Mouse (Mus musculus): ENCODE results near the gene AC170998.1.

The AC170998.1 gene

DNA sequence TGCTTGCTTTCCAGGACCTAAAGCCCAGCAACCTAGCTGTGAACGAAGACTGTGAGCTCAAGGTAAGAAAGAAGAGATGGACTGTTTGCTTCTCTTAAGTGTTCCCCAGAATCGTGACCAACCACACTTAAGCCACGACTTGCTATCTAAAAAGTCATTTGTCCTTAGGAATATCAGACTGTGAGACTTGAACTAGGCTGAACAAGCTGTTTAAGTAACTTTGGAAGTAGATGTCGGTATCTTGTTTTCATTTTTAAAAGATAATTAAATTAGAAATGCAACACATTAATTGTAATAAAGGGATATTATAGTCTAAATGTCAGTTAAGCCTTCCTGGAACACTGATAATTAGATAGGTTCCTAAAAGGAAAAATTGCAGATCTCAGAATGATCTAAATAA, at the start of gene AC170998.1:
TSS of gene AC170998.1 (plus strand) at position 301 of the 400 bp plus-strand sequence.
- no peak for DNase-seq (ENCODE audit: low read depth, low spot score)

- no peak for DNase-seq (ENCODE audit: low read depth, low spot score)
Measured at GRCm38 (mm10) chr17:28682311-28683084, 43.4 kb upstream of the AC170998.1 start.

- no peak for DNase-seq (ENCODE audit: low read depth, low spot score)
Measured at GRCm38 (mm10) chr17:28683601-28684000, 42.3 kb upstream of the AC170998.1 start.

DNA sequence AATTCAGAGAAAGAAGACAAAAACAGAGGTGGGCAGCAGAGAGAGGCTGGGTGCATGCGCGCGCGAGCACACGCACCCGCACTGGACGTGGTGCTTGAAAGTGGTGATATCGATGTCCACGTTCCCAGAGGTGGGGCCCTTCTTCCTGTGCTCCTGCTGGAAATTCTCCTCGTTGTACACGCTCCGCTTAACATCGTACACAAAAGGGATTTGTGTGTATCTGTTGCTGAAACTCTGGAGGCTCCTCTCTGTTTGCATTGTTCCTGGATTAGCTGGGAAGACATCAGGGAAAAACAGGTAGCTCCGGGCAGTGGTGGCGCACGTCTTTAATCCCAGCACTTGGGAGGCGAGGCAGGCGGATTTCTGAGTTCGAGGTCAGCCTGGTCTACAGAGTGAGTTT, 41.3 kb upstream of the AC170998.1 start:
- no peak for DNase-seq (ENCODE audit: low read depth, low spot score)

- DNase-seq (ENCODE audit: low read depth, low spot score) = no peak
Measured at GRCm38 (mm10) chr17:28687354-28687753, 38.5 kb upstream of the AC170998.1 start.

GRCm38 (mm10) chr17:28689586-28690283, 36.1 kb upstream of the AC170998.1 start, which contains the start of gene Slc26a8:
Slc26a8 (minus strand) TSS chr17:28690233.
- DNase-seq (ENCODE audit: low read depth, low spot score) = no peak

- DNase-seq (ENCODE audit: low read depth, low spot score) = peak; percentile 99
Measured at GRCm38 (mm10) chr17:28690776-28691686, 34.9 kb upstream of the AC170998.1 start, which contains the start of gene Mapk14. Mapk14 (plus strand) TSS chr17:28691329.

GRCm38 (mm10) chr17:28691687-28692340, 34.1 kb upstream of the AC170998.1 start:
- DNase-seq (ENCODE audit: low read depth, low spot score) = peak; percentile 13

DNA sequence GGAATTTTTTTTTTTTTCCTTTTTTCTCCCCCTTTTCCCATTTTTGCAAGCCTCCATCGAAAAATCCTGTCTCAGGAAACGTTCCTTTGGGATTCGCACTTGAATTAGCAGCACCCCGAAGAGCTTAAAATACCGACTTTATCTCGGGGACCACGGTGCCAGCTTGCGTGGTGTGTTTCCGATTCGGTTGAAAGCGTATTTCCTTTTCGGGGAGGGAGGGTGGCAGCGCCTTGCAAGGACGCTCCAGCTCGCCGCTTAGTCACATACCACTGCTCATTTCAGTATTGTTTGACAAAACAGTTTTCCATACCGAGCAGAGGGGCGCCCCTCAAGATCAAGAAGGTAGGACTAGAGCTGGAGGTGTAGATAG, 33.6 kb upstream of the AC170998.1 start:
- DNase-seq (ENCODE audit: low read depth, low spot score) = no peak

DNA sequence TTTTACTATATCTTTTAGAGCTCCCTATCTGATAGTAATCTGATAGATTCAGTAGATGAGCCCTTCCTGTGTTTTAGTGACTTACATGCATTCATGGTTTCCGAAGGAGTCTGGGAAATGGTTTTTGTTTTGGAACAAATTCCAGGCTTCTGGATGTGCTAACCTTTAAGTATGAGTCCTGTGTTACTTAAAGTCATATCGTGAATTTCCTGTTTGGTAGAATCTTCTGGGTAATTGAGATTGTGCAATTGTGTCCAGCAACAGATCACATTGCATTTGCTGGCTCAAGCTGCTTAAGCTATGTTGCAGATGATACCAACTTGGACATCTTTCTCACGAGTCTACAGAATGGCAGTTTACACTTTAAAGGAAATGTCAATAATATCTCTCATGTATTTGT, 32.8 kb upstream of the AC170998.1 start:
- no peak for DNase-seq (ENCODE audit: low read depth, low spot score)

- no peak for DNase-seq (ENCODE audit: low read depth, low spot score)
Measured at GRCm38 (mm10) chr17:28694078-28694477, 31.8 kb upstream of the AC170998.1 start.

DNA sequence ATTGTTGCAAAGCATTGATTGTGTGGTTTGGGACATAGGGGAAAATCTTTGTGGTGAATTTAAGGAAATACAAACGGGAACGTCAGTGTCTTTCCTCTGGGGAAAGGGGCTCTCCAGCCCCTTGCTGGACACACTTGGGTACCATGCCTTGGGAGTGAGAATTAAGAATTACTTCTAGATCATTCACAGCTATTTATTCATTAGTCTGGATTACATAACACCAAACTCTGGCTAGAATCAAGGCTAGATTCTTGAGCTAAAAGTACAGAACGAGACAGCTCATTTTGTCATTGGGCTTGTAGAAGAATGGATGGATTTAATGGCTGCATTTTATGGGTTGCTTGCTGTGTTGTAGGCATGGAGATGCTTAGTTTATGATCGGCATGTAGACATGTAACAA, 31.1 kb upstream of the AC170998.1 start:
- no peak for DNase-seq (ENCODE audit: low read depth, low spot score)

DNA sequence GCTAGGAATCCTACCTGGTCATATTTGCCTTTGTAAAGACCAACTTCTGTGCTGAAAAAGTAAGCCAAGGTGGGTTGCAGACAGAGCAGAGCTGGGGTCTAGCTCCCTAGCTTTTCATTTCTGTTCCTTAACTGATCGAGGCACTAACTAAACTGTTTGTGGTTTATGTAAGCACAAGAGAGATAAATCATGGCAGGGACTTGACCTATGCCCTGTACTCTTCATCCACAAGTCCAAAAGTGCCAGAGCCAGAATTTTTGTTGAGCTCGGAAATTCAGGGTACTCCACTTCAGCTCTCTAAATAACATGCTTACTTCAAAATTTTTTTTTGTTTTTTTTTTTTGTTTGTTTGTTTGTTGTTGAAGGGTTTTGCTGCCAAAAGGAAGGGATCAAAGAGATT, 29.2 kb upstream of the AC170998.1 start:
- no peak for DNase-seq (ENCODE audit: low read depth, low spot score)

GRCm38 (mm10) chr17:28697290-28698195, 28.3 kb upstream of the AC170998.1 start:
- DNase-seq (ENCODE audit: low read depth, low spot score) = no peak

- no peak for DNase-seq (ENCODE audit: low read depth, low spot score)
Measured at GRCm38 (mm10) chr17:28698245-28698644, 27.6 kb upstream of the AC170998.1 start.

GRCm38 (mm10) chr17:28698672-28699071, 27.2 kb upstream of the AC170998.1 start:
- no peak for DNase-seq (ENCODE audit: low read depth, low spot score)

DNA sequence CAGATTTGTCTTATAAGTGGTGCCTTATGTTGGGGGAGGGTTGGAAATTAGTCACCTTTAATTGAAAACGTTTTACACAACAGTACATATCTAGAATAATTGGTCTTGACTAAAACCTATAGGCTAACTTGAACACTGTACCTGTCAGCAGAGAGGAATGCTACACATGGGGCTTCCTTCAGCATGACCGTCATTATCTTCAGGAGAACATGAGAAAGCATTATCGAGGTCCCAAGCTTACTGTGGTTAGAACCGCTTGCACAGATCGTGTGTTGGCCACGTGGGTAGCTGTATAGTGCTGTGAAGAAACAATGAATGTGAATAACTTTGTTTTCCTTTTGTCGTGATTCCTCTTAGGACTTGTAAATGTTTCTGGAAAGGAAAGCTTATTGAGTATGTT, 26.1 kb upstream of the AC170998.1 start:
- DNase-seq (ENCODE audit: low read depth, low spot score) = no peak

DNA sequence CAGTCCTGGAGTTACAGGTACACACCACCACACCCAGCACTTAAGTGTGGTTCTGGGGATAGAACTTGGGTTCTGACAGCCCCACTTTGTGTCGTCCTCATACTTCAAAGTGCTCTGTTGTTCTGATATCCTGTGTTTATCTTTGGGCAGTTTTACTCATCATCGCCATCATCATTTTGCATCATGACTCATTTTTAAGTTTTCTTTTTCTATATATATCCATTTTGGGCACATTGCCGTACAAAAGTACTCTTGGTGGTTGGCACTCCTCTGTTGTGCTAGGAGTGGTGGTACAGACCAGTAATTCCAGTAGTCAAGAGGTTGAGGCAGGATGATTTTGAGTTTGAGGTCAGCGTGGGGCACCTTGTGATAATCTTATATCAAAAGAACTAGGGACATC, 24.7 kb upstream of the AC170998.1 start:
- DNase-seq (ENCODE audit: low read depth, low spot score) = no peak

DNA sequence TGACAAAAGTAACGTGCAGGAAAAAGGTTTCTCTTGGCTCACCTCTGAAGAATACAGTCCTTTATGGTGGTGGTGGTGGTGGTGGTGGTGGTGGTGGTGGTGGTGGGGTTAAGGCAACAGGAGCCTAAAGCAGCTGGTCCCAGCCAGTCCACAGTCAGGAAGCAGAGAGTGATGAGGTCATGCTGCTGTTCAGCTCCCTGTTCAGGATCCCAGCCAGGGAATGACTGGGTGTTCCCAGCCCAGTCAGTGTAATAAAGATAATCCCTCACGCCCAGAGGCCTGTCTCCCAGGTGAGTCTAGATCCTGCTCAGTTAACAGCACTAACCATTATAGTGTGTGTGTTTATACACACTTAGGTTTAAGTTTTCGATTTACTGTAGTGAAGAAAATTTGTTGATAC, 24.1 kb upstream of the AC170998.1 start:
- no peak for DNase-seq (ENCODE audit: low read depth, low spot score)

DNA sequence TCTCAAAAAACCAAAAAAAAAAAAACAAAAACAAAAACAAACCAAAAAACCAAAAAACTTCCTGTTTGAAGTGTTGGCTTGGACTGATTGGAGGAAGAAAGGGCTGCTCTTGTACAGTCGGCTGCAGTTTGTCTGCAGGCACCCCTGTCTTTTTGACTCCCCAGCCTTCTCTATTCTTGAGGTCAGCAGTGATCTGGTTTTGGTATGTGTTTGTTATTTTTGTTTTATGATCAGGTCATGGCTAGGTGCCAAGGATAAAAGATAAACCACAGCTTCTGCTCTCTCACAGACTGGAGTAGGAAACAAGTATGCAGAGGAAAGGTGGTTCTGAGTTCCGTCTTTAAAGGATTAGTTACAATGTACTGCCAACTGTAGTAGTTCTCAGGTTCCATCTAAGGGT, 23.2 kb upstream of the AC170998.1 start:
- DNase-seq (ENCODE audit: low read depth, low spot score) = no peak
